Mouse (Mus musculus): ENCODE measurements at regions not wholly inside any gene's neighbourhood (a gene's known extent, or its start where the extent isn't known, plus 50 kb on each side); places are given as distances from the start of the nearest gene placed in this dataset.

GRCm38 (mm10) chr13:53800978-53801377 is 254.5 kb downstream of the Drd1 start:
- no peak for TF ChIP-seq CTCF (IDR thresholded peaks at IDR 0.05; ENCODE audit: insufficient read depth, low read depth, low read length)
- no peak for TF ChIP-seq POLR2A (IDR thresholded peaks at IDR 0.05; ENCODE audit: insufficient read depth, low read depth, low read length)

All from olfactory bulb, adult 2 months (tissue).